Mouse (Mus musculus) stomach, embryonic 16.5 days (tissue): ENCODE measurements around the gene Slc25a53. TPM values are rescaled to one million over a fixed set of nuclear protein-coding genes. Genes with fewer than 3 reads are reported as not detected.
"Not testable (repeated sequence)": the region's sequence is repeated elsewhere in the genome, so short reads cannot be mapped to it uniquely, and the experiment has no call there.

Experiments used
- ATAC-seq: fragments of 200-750 bp; cut with Nextera tagmentation; 2 replicates; pipeline ENCODE4 v1.8.0; 2017; ENCODE audit warnings: moderate number of reproducible peaks, moderate TSS enrichment; ENCODE audit not compliant: insufficient read depth, low FRiP score
- H3K27ac ChIP-seq: fragments of 300-500 bp; sonication (generic); 2 replicates; pipeline ENCODE4 v1.5.1; 2014; ENCODE audit warnings: low read length
- H3K27me3 ChIP-seq: fragments of 300-500 bp; sonication (generic); 2 replicates; pipeline ENCODE4 v1.6.1; 2014; ENCODE audit warnings: low read length, control low read depth, mixed read lengths; ENCODE audit not compliant: control insufficient read depth, insufficient read depth
- H3K36me3 ChIP-seq: fragments of 300-500 bp; sonication (generic); 2 replicates; pipeline ENCODE4 v1.6.1; 2014; ENCODE audit warnings: low read length; ENCODE audit not compliant: control insufficient read depth, insufficient read depth
- H3K4me1 ChIP-seq: fragments of 300-500 bp; sonication (generic); 2 replicates; pipeline ENCODE4 v1.6.1; 2014; ENCODE audit warnings: low read length, control low read depth, mixed read lengths; ENCODE audit not compliant: control insufficient read depth, insufficient read depth
- H3K4me2 ChIP-seq: fragments of 300-500 bp; sonication (generic); 2 replicates; pipeline ENCODE4 v1.6.1; 2014; ENCODE audit warnings: low read depth, low read length, mixed read lengths
- H3K4me3 ChIP-seq: fragments of 300-500 bp; sonication (generic); replicated peaks from 2 replicates; pipeline ENCODE4 v1.5.1; 2014; ENCODE audit warnings: mild to moderate bottlenecking, low read length
- H3K9ac ChIP-seq: fragments of 300-500 bp; sonication (generic); 2 replicates; pipeline ENCODE4 v1.6.1; 2014; ENCODE audit warnings: low read length
- H3K9me3 ChIP-seq: fragments of 300-500 bp; sonication (generic); replicated peaks from 2 replicates; pipeline ENCODE4 v1.6.1; 2016; ENCODE audit warnings: low read length, control low read depth; ENCODE audit not compliant: control insufficient read depth
- WGBS: fragments of 180-500 bp; shearing (Covaris S2); extraction: QIAGEN DNeasy Blood & Tissue Kit; methylation state at CpG from one replicate; pipeline ENCODE4 v1.1.7; 2014; 5-methylcytosine and 5-hydroxymethylcytosine counted together
- polyA plus RNA-seq: library from polyadenylated mRNA; unstranded; fragments of >200 nt; fragmentation: Nextera tagmentation; extraction: Ambion mirVana; gene quantifications from 2 replicates; pipeline ENCODE4 v1.2.1, GENCODE M21; 2015

Slc25a53 gene
- polyA plus RNA-seq, 1 experiment from 2014 or later: 9.3 TPM

GRCm38 (mm10) chrX:136978616-136979015 lies 59.5 kb downstream of the Slc25a53 start:
- no peaks in the 10 kb centered on the region for H3K9me3 ChIP-seq
- H3K4me1 ChIP-seq: no peaks in the 10 kb centered on the region

GRCm38 (mm10) chrX:136976424-136977084 lies 61.5 kb downstream of the Slc25a53 start, which contains the start of the genes Tmsb15l and Tmsb15b1:
TSS of gene Tmsb15l (minus strand) at chrX:136976869.
TSS of gene Tmsb15b1 (minus strand) at chrX:136976874.
- peak within 1 kb of the TSS; percentile 58 for H3K9ac ChIP-seq
- peak within 1 kb of the TSS; percentile 50 for H3K4me3 ChIP-seq
- no peaks in the 10 kb centered on the region for H3K36me3 ChIP-seq
- no peaks in the 10 kb centered on the region for H3K9me3 ChIP-seq
- H3K4me2 ChIP-seq: peak within 1 kb of the TSS; percentile 52
- no peaks in the 10 kb centered on the region for H3K4me1 ChIP-seq
- ATAC-seq: peak; percentile 100
- no peak within 1 kb of the TSS for H3K27ac ChIP-seq
- no peaks in the 10 kb centered on the region for H3K27me3 ChIP-seq
- WGBS: 16% methylated on average over 15 of the region's 15 CpGs

More at GRCm38 (mm10) chrX:136978616-136979015, 59.5 kb downstream of the Slc25a53 start:
- no peak overlapping the region for H3K4me3 ChIP-seq
- H3K27me3 ChIP-seq: no peaks in the 10 kb centered on the region
- no peak for ATAC-seq
- H3K9ac ChIP-seq: no peak overlapping the region
- H3K27ac ChIP-seq: no peak overlapping the region
- H3K36me3 ChIP-seq: no peaks in the 10 kb centered on the region
- H3K4me2 ChIP-seq: no peak overlapping the region

GRCm38 (mm10) chrX:136975397-136975796 lies 62.7 kb downstream of the Slc25a53 start, which contains the start of gene Tmsb15b2:
TSS of gene Tmsb15b2 (minus strand) at chrX:136975497.
- H3K9me3 ChIP-seq, H3K36me3 ChIP-seq, H3K4me1 ChIP-seq, H3K27ac ChIP-seq, ATAC-seq, H3K27me3 ChIP-seq: not testable (repeated sequence)
- Histone ChIP-seq H3K4me2 (peak within 1 kb of the TSS; percentile 52), H3K9ac (peak within 1 kb of the TSS; percentile 58; the same call in 1 of the 2 replicates), H3K4me3 (peak within 1 kb of the TSS; percentile 50)
- WGBS: 85% methylated on average over 6 of the region's 6 CpGs

GRCm38 (mm10) chrX:136959688-136960087 lies 78.4 kb downstream of the Slc25a53 start:
- no peaks in the 10 kb centered on the region for H3K36me3 ChIP-seq
- H3K4me2 ChIP-seq: no peak overlapping the region
- no peak overlapping the region for H3K4me3 ChIP-seq
- no peaks in the 10 kb centered on the region for H3K4me1 ChIP-seq
- no peaks in the 10 kb centered on the region for H3K27me3 ChIP-seq
- 20% methylated on average over 2 of the region's 2 CpGs for WGBS
- no peak overlapping the region for H3K27ac ChIP-seq
- no peak for ATAC-seq
- no peak overlapping the region for H3K9ac ChIP-seq
- H3K9me3 ChIP-seq: no peaks in the 10 kb centered on the region

- ATAC-seq, H3K9me3 ChIP-seq, H3K27ac ChIP-seq, H3K9ac ChIP-seq, H3K27me3 ChIP-seq, H3K4me1 ChIP-seq, H3K36me3 ChIP-seq: not testable (repeated sequence)
- WGBS: 51% methylated on average over 5 of the region's 5 CpGs
- H3K4me2 ChIP-seq: peak overlapping the region; percentile 34; the same call in 1 of the 2 replicates
- peak overlapping the region; percentile 31; the same call in 1 of the 2 replicates for H3K4me3 ChIP-seq
These were observed 79.8 kb downstream of the Slc25a53 start for GRCm38 (mm10) chrX:136958300-136958699.

- H3K36me3 ChIP-seq, H3K9ac ChIP-seq, H3K9me3 ChIP-seq, H3K27ac ChIP-seq, H3K27me3 ChIP-seq, H3K4me1 ChIP-seq: not testable (repeated sequence)
- peak overlapping the region; percentile 34; the same call in 1 of the 2 replicates for H3K4me2 ChIP-seq
- H3K4me3 ChIP-seq: peak overlapping the region; percentile 31
- 15% methylated on average over 13 of the region's 13 CpGs for WGBS
- peak; percentile 93 for ATAC-seq
These were observed 80.4 kb downstream of the Slc25a53 start for GRCm38 (mm10) chrX:136957583-136958279.

GRCm38 (mm10) chrX:136937985-136938384 lies 100.1 kb downstream of the Slc25a53 start:
- H3K4me1 ChIP-seq: no peaks in the 10 kb centered on the region
- no peak overlapping the region for H3K27ac ChIP-seq
- H3K27me3 ChIP-seq: no peaks in the 10 kb centered on the region
- no peak overlapping the region for H3K9ac ChIP-seq
- 22% methylated on average over 3 of the region's 3 CpGs for WGBS
- ATAC-seq: no peak
- H3K4me3 ChIP-seq: no peak overlapping the region
- no peaks in the 10 kb centered on the region for H3K36me3 ChIP-seq
- no peak overlapping the region for H3K4me2 ChIP-seq
- H3K9me3 ChIP-seq: no peaks in the 10 kb centered on the region
